Mouse (Mus musculus): ENCODE data around the gene Svbp.

The Svbp gene

GRCm38 (mm10) chr4:119191273-119191672 lies 3.8 kb upstream of the Svbp start:
- DNase-seq = no peak

GRCm38 (mm10) chr4:119192757-119193156 lies 2.3 kb upstream of the Svbp start:
- no peak for DNase-seq

GRCm38 (mm10) chr4:119195582-119196320 lies 645 bp downstream of the Svbp start:
- no peak for DNase-seq

- no peak for DNase-seq
These were observed 3.0 kb downstream of the Svbp start for GRCm38 (mm10) chr4:119198105-119198504.

- DNase-seq = peak; percentile 63
These were observed 9.6 kb downstream of the Svbp start for GRCm38 (mm10) chr4:119204672-119205071.

- DNase-seq = no peak
These were observed 21.6 kb downstream of the Svbp start for GRCm38 (mm10) chr4:119216667-119217066.

- no peak for DNase-seq
These were observed 23.1 kb downstream of the Svbp start, which contains the start of gene Tmem269 for GRCm38 (mm10) chr4:119218169-119218568. Gene Tmem269 (minus strand): TSS chr4:119218217.

- peak; percentile 41 for DNase-seq
These were observed 28.6 kb downstream of the Svbp start for GRCm38 (mm10) chr4:119223696-119224095.

GRCm38 (mm10) chr4:119224534-119224933 lies 29.4 kb downstream of the Svbp start:
- no peak for DNase-seq

- DNase-seq = no peak
These were observed 30.6 kb downstream of the Svbp start for GRCm38 (mm10) chr4:119225719-119226118.

GRCm38 (mm10) chr4:119226751-119227150 lies 31.6 kb downstream of the Svbp start:
- no peak for DNase-seq

GRCm38 (mm10) chr4:119232410-119233255 lies 37.5 kb downstream of the Svbp start, which contains the start of the genes AU022252 and P3h1:
Gene AU022252 (minus strand): TSS chr4:119232712.
Gene P3h1 (plus strand): TSS chr4:119232915.
- peak; percentile 99 for DNase-seq

GRCm38 (mm10) chr4:119233256-119233901 lies 38.3 kb downstream of the Svbp start:
- peak; percentile 57 for DNase-seq

GRCm38 (mm10) chr4:119234348-119234747 lies 39.2 kb downstream of the Svbp start:
- DNase-seq = no peak

GRCm38 (mm10) chr4:119238661-119239060 lies 43.6 kb downstream of the Svbp start:
- no peak for DNase-seq

- peak; percentile 54 for DNase-seq
These were observed 44.1 kb downstream of the Svbp start for GRCm38 (mm10) chr4:119239181-119239682.

GRCm38 (mm10) chr4:119241664-119242063 lies 46.6 kb downstream of the Svbp start:
- DNase-seq = peak; percentile 61

GRCm38 (mm10) chr4:119242571-119242970 lies 47.5 kb downstream of the Svbp start:
- no peak for DNase-seq

GRCm38 (mm10) chr4:119244468-119245240 lies 49.5 kb downstream of the Svbp start:
- peak; percentile 89 for DNase-seq

GRCm38 (mm10) chr4:119245556-119245955 lies 50.5 kb downstream of the Svbp start:
- peak; percentile 86 for DNase-seq

GRCm38 (mm10) chr4:119245961-119246360 lies 50.9 kb downstream of the Svbp start:
- DNase-seq = peak; percentile 43

GRCm38 (mm10) chr4:119246688-119247225 lies 51.7 kb downstream of the Svbp start:
- no peak for DNase-seq

All from right cerebral cortex, adult 18-20 months (tissue).